Mouse (Mus musculus) hindbrain, embryonic 14.5 days (tissue): Measurements from ENCODE around the gene Morn4. TPM values are rescaled to one million over a fixed set of nuclear protein-coding genes. Genes with fewer than 3 reads are reported as not detected.

Source experiments
- ATAC-seq: fragments of 200-750 bp; cut with Nextera tagmentation; 2 replicates; pipeline ENCODE4 v1.8.0; 2017; ENCODE audit warnings: moderate number of reproducible peaks, mild to moderate bottlenecking, moderate TSS enrichment, moderate library complexity; ENCODE audit not compliant: low FRiP score
- DNase-seq: peaks from one replicate; pipeline ENCODE4 v3.0.0-alpha.2; 2015; ENCODE audit warnings: low spot score
- H3K27ac ChIP-seq: fragments of 300-500 bp; sonication (generic); 2 replicates; pipeline ENCODE4 v1.5.1; 2014; ENCODE audit warnings: mild to moderate bottlenecking, moderate library complexity
- H3K27me3 ChIP-seq: fragments of 300-500 bp; sonication (generic); 2 replicates; pipeline ENCODE4 v1.6.1; 2014; ENCODE audit warnings: mild to moderate bottlenecking, low read length, mixed read lengths; ENCODE audit not compliant: control insufficient read depth, insufficient read depth
- H3K36me3 ChIP-seq: fragments of 300-500 bp; sonication (generic); replicated peaks from 2 replicates; pipeline ENCODE4 v1.6.1; 2014; ENCODE audit not compliant: control insufficient read depth, insufficient read depth
- H3K4me1 ChIP-seq: fragments of 300-500 bp; sonication (generic); replicated peaks from 2 replicates; pipeline ENCODE4 v1.6.1; 2014; ENCODE audit warnings: antibody characterized with exemption, low read length, mixed read lengths; ENCODE audit not compliant: control insufficient read depth, insufficient read depth
- H3K4me2 ChIP-seq: fragments of 300-500 bp; sonication (generic); replicated peaks from 2 replicates; pipeline ENCODE4 v1.6.1; 2014; ENCODE audit warnings: mild to moderate bottlenecking, moderate library complexity
- H3K4me3 ChIP-seq: fragments of 300-500 bp; sonication (generic); replicated peaks from 2 replicates; pipeline ENCODE4 v1.5.1; 2014; ENCODE audit warnings: mild to moderate bottlenecking, low read length
- H3K9ac ChIP-seq: fragments of 300-500 bp; sonication (generic); 2 replicates; pipeline ENCODE4 v1.6.1; 2014
- H3K9me3 ChIP-seq: fragments of 300-500 bp; sonication (generic); 2 replicates; pipeline ENCODE4 v1.6.1; 2016; ENCODE audit warnings: low read length; ENCODE audit not compliant: control insufficient read depth
- WGBS: fragments of 180-500 bp; shearing (Covaris S2); extraction: QIAGEN DNeasy Blood & Tissue Kit; methylation state at CpG from one replicate; pipeline ENCODE4 v1.1.7; 2014; 5-methylcytosine and 5-hydroxymethylcytosine counted together
- polyA plus RNA-seq: library from polyadenylated mRNA; unstranded; fragments of >200 nt; fragmentation: Nextera tagmentation; extraction: Ambion mirVana; gene quantifications from 2 replicates; pipeline ENCODE4 v1.2.1, GENCODE M21; 2014

Gene Morn4
- polyA plus RNA-seq, 1 experiment from 2014 or later: 117 TPM

- no peaks in the 10 kb centered on the region for H3K4me1 ChIP-seq
- 83% methylated on average over 10 of the region's 11 CpGs for WGBS
- no peak overlapping the region for H3K27ac ChIP-seq
- H3K36me3 ChIP-seq: no peaks in the 10 kb centered on the region
- no peaks in the 10 kb centered on the region for H3K27me3 ChIP-seq
- H3K9me3 ChIP-seq: no peaks in the 10 kb centered on the region
- ATAC-seq: no peak
- H3K4me2 ChIP-seq: no peak overlapping the region
- H3K9ac ChIP-seq: no peak overlapping the region
- H3K4me3 ChIP-seq: no peak overlapping the region
- DNase-seq: no peak
Observed at GRCm38 (mm10) chr19:42037167-42037702, 48.9 kb downstream of the Morn4 start.

GRCm38 (mm10) chr19:42036357-42036756, 49.8 kb downstream of the Morn4 start:
- Histone ChIP-seq H3K9ac (no peak overlapping the region), H3K4me2 (no peak overlapping the region), H3K27ac (no peak overlapping the region), H3K9me3 (no peaks in the 10 kb centered on the region), H3K4me1 (no peaks in the 10 kb centered on the region), H3K36me3 (no peaks in the 10 kb centered on the region), H3K4me3 (no peak overlapping the region), H3K27me3 (no peaks in the 10 kb centered on the region)
- 79% methylated on average over 3 of the region's 3 CpGs for WGBS
- DNase-seq (no peak), ATAC-seq (no peak)

GRCm38 (mm10) chr19:42035456-42036248, 50.5 kb downstream of the Morn4 start, which contains the start of gene Ankrd2:
Gene Ankrd2 (plus strand): TSS chr19:42036000.
- H3K27me3 ChIP-seq: no peaks in the 10 kb centered on the region
- H3K27ac ChIP-seq: no peak within 1 kb of the TSS
- H3K9ac ChIP-seq: no peak within 1 kb of the TSS
- H3K4me3 ChIP-seq: no peak within 1 kb of the TSS
- 64% methylated on average over 18 of the region's 19 CpGs for WGBS
- peak; percentile 80 for ATAC-seq
- no peak within 1 kb of the TSS for H3K4me2 ChIP-seq
- no peaks in the 10 kb centered on the region for H3K4me1 ChIP-seq
- peak; percentile 78 for DNase-seq
- H3K9me3 ChIP-seq: no peaks in the 10 kb centered on the region
- H3K36me3 ChIP-seq: no peaks in the 10 kb centered on the region

GRCm38 (mm10) chr19:42034881-42035455, 51.2 kb downstream of the Morn4 start:
- ATAC-seq (no peak), DNase-seq (no peak)
- Histone ChIP-seq H3K4me3 (no peak overlapping the region), H3K4me2 (no peak overlapping the region), H3K27me3 (no peaks in the 10 kb centered on the region), H3K4me1 (no peaks in the 10 kb centered on the region), H3K36me3 (no peaks in the 10 kb centered on the region), H3K9me3 (no peaks in the 10 kb centered on the region), H3K9ac (no peak overlapping the region), H3K27ac (no peak overlapping the region)
- 61% methylated on average over 11 of the region's 11 CpGs for WGBS

GRCm38 (mm10) chr19:42034146-42034775, 51.9 kb downstream of the Morn4 start:
- no peaks in the 10 kb centered on the region for H3K27me3 ChIP-seq
- 74% methylated on average over 9 of the region's 9 CpGs for WGBS
- H3K4me2 ChIP-seq: no peak overlapping the region
- H3K27ac ChIP-seq: no peak overlapping the region
- no peaks in the 10 kb centered on the region for H3K4me1 ChIP-seq
- ATAC-seq (0 out of 2 replicates have a peak, but pooled peaks have one; percentile 34), DNase-seq (no peak)
- no peaks in the 10 kb centered on the region for H3K9me3 ChIP-seq
- no peak overlapping the region for H3K9ac ChIP-seq
- no peak overlapping the region for H3K4me3 ChIP-seq
- no peaks in the 10 kb centered on the region for H3K36me3 ChIP-seq

- Histone ChIP-seq H3K4me3 (no peak overlapping the region), H3K27me3 (no peaks in the 10 kb centered on the region), H3K4me2 (no peak overlapping the region), H3K36me3 (no peaks in the 10 kb centered on the region), H3K9me3 (no peaks in the 10 kb centered on the region), H3K27ac (no peak overlapping the region), H3K9ac (no peak overlapping the region), H3K4me1 (no peaks in the 10 kb centered on the region)
- ATAC-seq (no peak), DNase-seq (no peak)
- WGBS: 83% methylated on average over 14 of the region's 14 CpGs
Observed at GRCm38 (mm10) chr19:42033611-42034010, 52.5 kb downstream of the Morn4 start.

- Histone ChIP-seq H3K9ac (no peak overlapping the region), H3K4me1 (no peaks in the 10 kb centered on the region), H3K27ac (no peak overlapping the region), H3K36me3 (no peaks in the 10 kb centered on the region), H3K4me3 (no peak overlapping the region), H3K4me2 (no peak overlapping the region), H3K9me3 (no peaks in the 10 kb centered on the region), H3K27me3 (no peaks in the 10 kb centered on the region)
- ATAC-seq (no peak), DNase-seq (no peak)
- 85% methylated on average over 5 of the region's 5 CpGs for WGBS
Observed at GRCm38 (mm10) chr19:42031112-42031511, 55.0 kb downstream of the Morn4 start.

GRCm38 (mm10) chr19:42026158-42026557, 60.0 kb downstream of the Morn4 start:
- H3K36me3 ChIP-seq: no peaks in the 10 kb centered on the region
- H3K9me3 ChIP-seq: no peaks in the 10 kb centered on the region
- H3K9ac ChIP-seq: no peak overlapping the region
- no peak overlapping the region for H3K4me3 ChIP-seq
- H3K4me1 ChIP-seq: 0 out of 2 replicates have a peak, but pooled peaks cover 3% of the 10 kb centered on the region
- peak; percentile 84 for DNase-seq
- H3K27ac ChIP-seq: no peak overlapping the region
- ATAC-seq: peak; percentile 53; the same call in 1 of the 2 replicates
- no peak overlapping the region for H3K4me2 ChIP-seq
- H3K27me3 ChIP-seq: no peaks in the 10 kb centered on the region
- WGBS: 8% methylated on average over 5 of the region's 5 CpGs
